Mouse (Mus musculus) cerebellum, adult 2 months (tissue): ENCODE data around the gene Cd180. TPM values are rescaled to one million over a fixed set of nuclear protein-coding genes. Genes with fewer than 3 reads are reported as not detected.

Experiments used
- DNase-seq, 2 experiments: peaks; one replicate each; pipeline ENCODE4 v3.0.0; 2021
- H3K27ac ChIP-seq: fragments of 200-500 bp; 2 replicates; pipeline ENCODE4 v1.5.1; 2012; ENCODE audit warnings: low read length, control low read depth, inconsistent platforms; ENCODE audit not compliant: insufficient read depth
- H3K27me3 ChIP-seq: fragments of 200-500 bp; 2 replicates; pipeline ENCODE4 v1.6.1; 2012; ENCODE audit warnings: inconsistent platforms, mild to moderate bottlenecking, low read length, moderate library complexity; ENCODE audit not compliant: control insufficient read depth, insufficient read depth
- H3K4me1 ChIP-seq: fragments of 200-500 bp; 2 replicates; pipeline ENCODE4 v1.6.1; 2011; ENCODE audit warnings: low read length; ENCODE audit not compliant: control insufficient read depth, insufficient read depth
- H3K4me3 ChIP-seq: fragments of 200-500 bp; replicated peaks from 2 replicates; pipeline ENCODE3; 2011; ENCODE audit warnings: mild to moderate bottlenecking, low read depth, low read length, control low read depth; ENCODE audit not compliant: insufficient read depth
- CTCF ChIP-seq: fragments of 200-500 bp; IDR thresholded peaks from 2 replicates; pipeline ENCODE4 v1.5.1; 2011; ENCODE audit warnings: low read depth, mild to moderate bottlenecking, control low read depth, low read length, moderate library complexity, borderline replicate concordance; ENCODE audit not compliant: insufficient read depth
- POLR2A ChIP-seq: fragments of 200-500 bp; IDR thresholded peaks from 2 replicates; pipeline ENCODE4 v1.6.1; 2011; ENCODE audit warnings: low read length, control low read depth, borderline replicate concordance; ENCODE audit not compliant: insufficient read depth
- WGBS: fragments of 180-500 bp; shearing (Covaris S2); methylation state at CpG from one replicate; pipeline ENCODE4 v1.1.7; 2018; 5-methylcytosine and 5-hydroxymethylcytosine counted together
- polyA plus RNA-seq: library from polyadenylated mRNA; depleted of rRNA; stranded (reverse); fragments of >200 nt; gene quantifications from 2 replicates; pipeline ENCODE4 v1.2.3, GENCODE M21; 2012

Cd180 gene
- polyA plus RNA-seq, 1 experiment = 0.65 TPM

GRCm38 (mm10) chr13:102779275-102779674, 85.9 kb downstream of the Cd180 start:
- Histone ChIP-seq H3K27ac (no peak overlapping the region), H3K27me3 (no peaks in the 10 kb centered on the region), H3K4me3 (no peak overlapping the region), H3K4me1 (no peaks in the 10 kb centered on the region)
- 80% methylated on average over 3 of the region's 3 CpGs for WGBS
- TF ChIP-seq POLR2A (no peak), CTCF (no peak)
- no peak for DNase-seq

- 29% methylated on average over 7 of the region's 7 CpGs for WGBS
- Histone ChIP-seq H3K4me1 (no peaks in the 10 kb centered on the region), H3K4me3 (no peak overlapping the region), H3K27ac (no peak overlapping the region), H3K27me3 (no peaks in the 10 kb centered on the region)
- no peak for TF ChIP-seq CTCF
- no peak for TF ChIP-seq POLR2A
- DNase-seq = no peak
Observed at GRCm38 (mm10) chr13:102783531-102784310, 90.4 kb downstream of the Cd180 start.

GRCm38 (mm10) chr13:102786666-102787230, 93.4 kb downstream of the Cd180 start:
- H3K27ac ChIP-seq = no peak overlapping the region
- WGBS = 75% methylated on average over 10 of the region's 10 CpGs
- no peak overlapping the region for H3K4me3 ChIP-seq
- no peak for TF ChIP-seq CTCF
- no peak for TF ChIP-seq POLR2A
- no peaks in the 10 kb centered on the region for H3K27me3 ChIP-seq
- H3K4me1 ChIP-seq = no peaks in the 10 kb centered on the region
- DNase-seq = no peak
